Mouse (Mus musculus): Measurements from ENCODE around the gene Plxna2. TPM values are rescaled to one million over a fixed set of nuclear protein-coding genes. Genes with fewer than 3 reads are reported as not detected.

The Plxna2 gene
- polyA plus RNA-seq, 1 experiment from 2014 or later = 19.0 TPM

GRCm38 (mm10) chr1:194660426-194661119 lies 42.6 kb downstream of the Plxna2 start:
- Histone ChIP-seq H3K27ac (ENCODE audit: low read depth, low read length) (no peak overlapping the region), H3K9me3 (ENCODE audit: control insufficient read depth, low read length) (no peaks in the 10 kb centered on the region), H3K36me3 (ENCODE audit: control insufficient read depth, insufficient read depth, low read length) (no peaks in the 10 kb centered on the region), H3K4me1 (replicated peaks; ENCODE audit: control insufficient read depth, insufficient read depth, low read length) (peaks cover 4% of the 10 kb centered on the region), H3K4me2 (ENCODE audit: low read depth, low read length, severe bottlenecking) (no peak overlapping the region), H3K27me3 (ENCODE audit: control insufficient read depth, insufficient read depth, low read length) (no peaks in the 10 kb centered on the region), H3K4me3 (ENCODE audit: low read depth, low read length) (no peak overlapping the region), H3K9ac (ENCODE audit: low read length) (no peak overlapping the region)
- 97% methylated on average over 3 of the region's 3 CpGs for WGBS
- no peak for ATAC-seq (replicated peaks; ENCODE audit: low FRiP score)
- DNase-seq (ENCODE audit: low spot score) = no peak

GRCm38 (mm10) chr1:194663021-194663420 lies 45.0 kb downstream of the Plxna2 start:
- DNase-seq (ENCODE audit: low spot score) (no peak), ATAC-seq (replicated peaks; ENCODE audit: low FRiP score) (peak; percentile 73)
- Histone ChIP-seq H3K27me3 (ENCODE audit: control insufficient read depth, insufficient read depth, low read length) (no peaks in the 10 kb centered on the region), H3K27ac (ENCODE audit: low read depth, low read length) (no peak overlapping the region), H3K4me1 (replicated peaks; ENCODE audit: control insufficient read depth, insufficient read depth, low read length) (peaks cover 4% of the 10 kb centered on the region), H3K36me3 (ENCODE audit: control insufficient read depth, insufficient read depth, low read length) (no peaks in the 10 kb centered on the region), H3K4me3 (ENCODE audit: low read depth, low read length) (no peak overlapping the region), H3K9ac (ENCODE audit: low read length) (no peak overlapping the region), H3K4me2 (ENCODE audit: low read depth, low read length, severe bottlenecking) (no peak overlapping the region), H3K9me3 (ENCODE audit: control insufficient read depth, low read length) (no peaks in the 10 kb centered on the region)

- Histone ChIP-seq H3K4me3 (ENCODE audit: low read depth, low read length) (no peak overlapping the region), H3K27ac (ENCODE audit: low read depth, low read length) (no peak overlapping the region), H3K27me3 (ENCODE audit: control insufficient read depth, insufficient read depth, low read length) (no peaks in the 10 kb centered on the region), H3K36me3 (ENCODE audit: control insufficient read depth, insufficient read depth, low read length) (no peaks in the 10 kb centered on the region), H3K9me3 (ENCODE audit: control insufficient read depth, low read length) (no peaks in the 10 kb centered on the region), H3K9ac (ENCODE audit: low read length) (no peak overlapping the region), H3K4me2 (ENCODE audit: low read depth, low read length, severe bottlenecking) (no peak overlapping the region), H3K4me1 (replicated peaks; ENCODE audit: control insufficient read depth, insufficient read depth, low read length) (peaks cover 4% of the 10 kb centered on the region)
- ATAC-seq (replicated peaks; ENCODE audit: low FRiP score) (no peak), DNase-seq (ENCODE audit: low spot score) (no peak)
- 92% methylated on average over 3 of the region's 3 CpGs for WGBS
Measured at GRCm38 (mm10) chr1:194665715-194666114, 47.7 kb downstream of the Plxna2 start.

- Histone ChIP-seq H3K4me3 (ENCODE audit: low read depth, low read length) (no peak overlapping the region), H3K36me3 (ENCODE audit: control insufficient read depth, insufficient read depth, low read length) (no peaks in the 10 kb centered on the region), H3K27me3 (ENCODE audit: control insufficient read depth, insufficient read depth, low read length) (no peaks in the 10 kb centered on the region), H3K4me2 (ENCODE audit: low read depth, low read length, severe bottlenecking) (no peak overlapping the region), H3K4me1 (replicated peaks; ENCODE audit: control insufficient read depth, insufficient read depth, low read length) (no peaks in the 10 kb centered on the region), H3K27ac (ENCODE audit: low read depth, low read length) (no peak overlapping the region), H3K9me3 (ENCODE audit: control insufficient read depth, low read length) (no peaks in the 10 kb centered on the region), H3K9ac (ENCODE audit: low read length) (no peak overlapping the region)
- ATAC-seq (replicated peaks; ENCODE audit: low FRiP score) = no peak
- no peak for DNase-seq (ENCODE audit: low spot score)
- WGBS = 89% methylated on average over 4 of the region's 4 CpGs
Measured at GRCm38 (mm10) chr1:194671783-194672524, 53.9 kb downstream of the Plxna2 start.

GRCm38 (mm10) chr1:194672525-194672894 lies 54.5 kb downstream of the Plxna2 start:
- H3K27ac ChIP-seq (ENCODE audit: low read depth, low read length) = no peak overlapping the region
- H3K27me3 ChIP-seq (ENCODE audit: control insufficient read depth, insufficient read depth, low read length) = no peaks in the 10 kb centered on the region
- no peak overlapping the region for H3K4me3 ChIP-seq (ENCODE audit: low read depth, low read length)
- no peaks in the 10 kb centered on the region for H3K9me3 ChIP-seq (ENCODE audit: control insufficient read depth, low read length)
- H3K4me1 ChIP-seq (replicated peaks; ENCODE audit: control insufficient read depth, insufficient read depth, low read length) = no peaks in the 10 kb centered on the region
- WGBS = 84% methylated on average over 1 of the region's 1 CpGs
- no peak for ATAC-seq (replicated peaks; ENCODE audit: low FRiP score)
- no peaks in the 10 kb centered on the region for H3K36me3 ChIP-seq (ENCODE audit: control insufficient read depth, insufficient read depth, low read length)
- no peak overlapping the region for H3K9ac ChIP-seq (ENCODE audit: low read length)
- DNase-seq (ENCODE audit: low spot score) = no peak
- no peak overlapping the region for H3K4me2 ChIP-seq (ENCODE audit: low read depth, low read length, severe bottlenecking)

GRCm38 (mm10) chr1:194673229-194673628 lies 55.2 kb downstream of the Plxna2 start:
- ATAC-seq (replicated peaks; ENCODE audit: low FRiP score) = no peak
- Histone ChIP-seq H3K27me3 (ENCODE audit: control insufficient read depth, insufficient read depth, low read length) (no peaks in the 10 kb centered on the region), H3K4me1 (replicated peaks; ENCODE audit: control insufficient read depth, insufficient read depth, low read length) (no peaks in the 10 kb centered on the region), H3K4me2 (ENCODE audit: low read depth, low read length, severe bottlenecking) (no peak overlapping the region), H3K27ac (ENCODE audit: low read depth, low read length) (no peak overlapping the region), H3K36me3 (ENCODE audit: control insufficient read depth, insufficient read depth, low read length) (no peaks in the 10 kb centered on the region), H3K9ac (ENCODE audit: low read length) (no peak overlapping the region), H3K9me3 (ENCODE audit: control insufficient read depth, low read length) (no peaks in the 10 kb centered on the region), H3K4me3 (ENCODE audit: low read depth, low read length) (no peak overlapping the region)
- no peak for DNase-seq (ENCODE audit: low spot score)

- H3K27ac ChIP-seq (ENCODE audit: low read depth, low read length) = no peak overlapping the region
- H3K4me3 ChIP-seq (ENCODE audit: low read depth, low read length) = no peak overlapping the region
- H3K9me3 ChIP-seq (ENCODE audit: control insufficient read depth, low read length) = no peaks in the 10 kb centered on the region
- no peak overlapping the region for H3K9ac ChIP-seq (ENCODE audit: low read length)
- no peaks in the 10 kb centered on the region for H3K36me3 ChIP-seq (ENCODE audit: control insufficient read depth, insufficient read depth, low read length)
- H3K4me1 ChIP-seq (replicated peaks; ENCODE audit: control insufficient read depth, insufficient read depth, low read length) = no peaks in the 10 kb centered on the region
- WGBS = 89% methylated on average over 3 of the region's 3 CpGs
- ATAC-seq (replicated peaks; ENCODE audit: low FRiP score) (no peak), DNase-seq (ENCODE audit: low spot score) (no peak)
- no peak overlapping the region for H3K4me2 ChIP-seq (ENCODE audit: low read depth, low read length, severe bottlenecking)
- no peaks in the 10 kb centered on the region for H3K27me3 ChIP-seq (ENCODE audit: control insufficient read depth, insufficient read depth, low read length)
Measured at GRCm38 (mm10) chr1:194675106-194675890, 57.3 kb downstream of the Plxna2 start.

GRCm38 (mm10) chr1:194675891-194676200 lies 57.8 kb downstream of the Plxna2 start:
- ATAC-seq (replicated peaks; ENCODE audit: low FRiP score) (no peak), DNase-seq (ENCODE audit: low spot score) (no peak)
- WGBS = 71% methylated on average over 2 of the region's 2 CpGs
- Histone ChIP-seq H3K27ac (ENCODE audit: low read depth, low read length) (no peak overlapping the region), H3K36me3 (ENCODE audit: control insufficient read depth, insufficient read depth, low read length) (no peaks in the 10 kb centered on the region), H3K9ac (ENCODE audit: low read length) (no peak overlapping the region), H3K4me3 (ENCODE audit: low read depth, low read length) (no peak overlapping the region), H3K27me3 (ENCODE audit: control insufficient read depth, insufficient read depth, low read length) (no peaks in the 10 kb centered on the region), H3K4me2 (ENCODE audit: low read depth, low read length, severe bottlenecking) (no peak overlapping the region), H3K4me1 (replicated peaks; ENCODE audit: control insufficient read depth, insufficient read depth, low read length) (no peaks in the 10 kb centered on the region), H3K9me3 (ENCODE audit: control insufficient read depth, low read length) (no peaks in the 10 kb centered on the region)
